Mouse (Mus musculus): ENCODE data around the gene Pxmp2. TPM values are rescaled to one million over a fixed set of nuclear protein-coding genes. Genes with fewer than 3 reads are reported as not detected.
A peak's percentile ranks its signal among the peaks of the same experiment; 100 is the strongest.

The Pxmp2 gene
- 10.1 and 10.3 TPM in 2 replicates for polyA plus RNA-seq (2016; fragmentation: Nextera tagmentation; extraction: Ambion mirVana)

- H3K9ac ChIP-seq = peak within 1 kb of the TSS; percentile 71
- H3K4me2 ChIP-seq (replicated peaks) = peak within 1 kb of the TSS; percentile 91
- H3K4me3 ChIP-seq = peak within 1 kb of the TSS; percentile 70
- ATAC-seq (ENCODE audit: low FRiP score, low read depth) = peak; percentile 99
- WGBS = under 1% methylated on average over 64 of the region's 64 CpGs
- no peak within 1 kb of the TSS for H3K27ac ChIP-seq
- H3K27me3 ChIP-seq (replicated peaks) = peaks cover 9% of the 10 kb centered on the region; the same call in 1 of the 2 replicates
- peaks cover 8% of the 10 kb centered on the region; the same call in 1 of the 2 replicates for H3K36me3 ChIP-seq
- no peaks in the 10 kb centered on the region for H3K9me3 ChIP-seq
- H3K4me1 ChIP-seq = 0 out of 2 replicates have a peak, but pooled peaks cover 5% of the 10 kb centered on the region
Measured at GRCm38 (mm10) chr5:110285770-110286445, at the start of gene Pxmp2, which contains the start of gene Pole. Pxmp2 (minus strand) TSS chr5:110286186. Pole (plus strand) TSS chr5:110286306.

DNA sequence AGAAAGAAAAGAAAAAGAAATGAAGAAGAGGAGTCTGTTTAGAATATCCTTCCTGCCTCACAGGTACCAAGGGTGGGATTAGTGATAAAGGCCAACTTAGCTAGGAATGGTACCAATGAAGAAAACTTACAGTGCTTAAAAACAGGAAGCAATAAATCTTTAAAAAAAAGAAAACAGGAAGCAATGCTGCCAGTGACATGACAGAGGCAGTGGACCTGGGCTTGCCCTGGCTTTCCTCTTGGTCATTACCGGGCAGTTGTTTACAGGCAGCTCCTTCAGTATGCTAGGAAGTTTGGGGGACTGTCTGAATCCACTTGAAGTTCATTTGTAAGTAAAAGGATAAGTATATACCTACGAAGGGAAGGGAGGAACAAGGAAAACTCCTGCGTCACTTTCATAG, 44.5 kb upstream of the Pxmp2 start:
- H3K27me3 ChIP-seq (replicated peaks) = no peaks in the 10 kb centered on the region
- H3K9ac ChIP-seq = no peak overlapping the region
- H3K4me2 ChIP-seq (replicated peaks) = no peak overlapping the region
- H3K4me1 ChIP-seq = no peaks in the 10 kb centered on the region
- H3K27ac ChIP-seq = no peak overlapping the region
- no peak overlapping the region for H3K4me3 ChIP-seq
- ATAC-seq (ENCODE audit: low FRiP score, low read depth) = no peak
- 88% methylated on average over 3 of the region's 3 CpGs for WGBS
- no peaks in the 10 kb centered on the region for H3K9me3 ChIP-seq
- H3K36me3 ChIP-seq = peaks cover 63% of the 10 kb centered on the region

DNA sequence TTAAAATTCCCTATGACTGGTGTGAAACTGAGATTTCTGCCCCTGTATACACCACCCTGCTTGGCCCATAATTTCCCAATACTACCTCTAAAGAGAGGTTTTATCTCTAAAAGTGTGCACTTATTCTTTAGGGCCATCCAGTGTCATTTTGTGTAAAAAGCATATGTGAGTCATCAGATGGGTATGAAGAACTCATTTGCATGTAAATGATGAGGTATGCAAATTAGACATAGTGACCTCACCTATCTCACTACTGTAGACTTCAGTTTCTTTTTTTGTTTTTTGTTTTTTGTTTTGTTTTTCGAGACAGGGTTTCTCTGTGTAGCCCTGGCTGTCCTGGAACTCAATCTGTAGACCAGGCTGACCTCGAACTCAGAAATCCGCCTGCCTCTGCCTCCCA, 27.1 kb upstream of the Pxmp2 start:
- H3K4me2 ChIP-seq (replicated peaks) = no peak overlapping the region
- no peaks in the 10 kb centered on the region for H3K9me3 ChIP-seq
- H3K4me1 ChIP-seq = no peaks in the 10 kb centered on the region
- 90% methylated on average over 3 of the region's 3 CpGs for WGBS
- no peak for ATAC-seq (ENCODE audit: low FRiP score, low read depth)
- H3K36me3 ChIP-seq = peaks cover 33% of the 10 kb centered on the region
- no peak overlapping the region for H3K4me3 ChIP-seq
- no peak overlapping the region for H3K27ac ChIP-seq
- H3K27me3 ChIP-seq (replicated peaks) = no peaks in the 10 kb centered on the region
- no peak overlapping the region for H3K9ac ChIP-seq

DNA sequence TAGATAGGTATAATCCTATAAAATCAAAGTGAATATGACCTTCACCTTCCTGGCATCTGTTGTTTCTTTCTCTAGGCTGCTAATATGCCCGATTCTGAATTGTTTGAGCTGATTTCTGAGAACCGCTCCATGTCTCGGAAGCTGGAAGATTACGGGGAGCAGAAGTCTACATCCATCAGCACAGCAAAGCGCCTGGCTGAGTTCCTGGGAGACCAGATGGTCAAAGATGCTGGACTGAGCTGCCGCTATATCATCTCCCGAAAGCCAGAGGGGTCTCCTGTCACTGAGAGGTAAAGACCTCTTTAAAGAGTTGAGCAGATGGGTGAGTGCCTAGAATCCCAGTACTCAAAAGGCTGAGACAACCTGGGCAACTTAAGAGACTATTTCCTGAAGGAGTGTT, 22.9 kb upstream of the Pxmp2 start:
- 98% methylated on average over 7 of the region's 7 CpGs for WGBS
- H3K36me3 ChIP-seq = peaks cover 48% of the 10 kb centered on the region

GRCm38 (mm10) chr5:110300591-110300990, 14.6 kb upstream of the Pxmp2 start:
- Histone ChIP-seq H3K4me1 (no peaks in the 10 kb centered on the region), H3K4me2 (replicated peaks) (no peak overlapping the region), H3K4me3 (no peak overlapping the region), H3K27me3 (replicated peaks) (no peaks in the 10 kb centered on the region), H3K27ac (no peak overlapping the region), H3K36me3 (peaks cover 75% of the 10 kb centered on the region), H3K9me3 (no peaks in the 10 kb centered on the region), H3K9ac (no peak overlapping the region)
- WGBS = 92% methylated on average over 2 of the region's 2 CpGs
- no peak for ATAC-seq (ENCODE audit: low FRiP score, low read depth)

More for the DNA sequence above, 22.9 kb upstream of the Pxmp2 start:
- H3K27ac ChIP-seq = no peak overlapping the region
- H3K27me3 ChIP-seq (replicated peaks) = no peaks in the 10 kb centered on the region
- H3K9ac ChIP-seq = no peak overlapping the region
- H3K4me1 ChIP-seq = no peaks in the 10 kb centered on the region
- no peak overlapping the region for H3K4me2 ChIP-seq (replicated peaks)
- no peak overlapping the region for H3K4me3 ChIP-seq
- no peak for ATAC-seq (ENCODE audit: low FRiP score, low read depth)
- no peaks in the 10 kb centered on the region for H3K9me3 ChIP-seq

DNA sequence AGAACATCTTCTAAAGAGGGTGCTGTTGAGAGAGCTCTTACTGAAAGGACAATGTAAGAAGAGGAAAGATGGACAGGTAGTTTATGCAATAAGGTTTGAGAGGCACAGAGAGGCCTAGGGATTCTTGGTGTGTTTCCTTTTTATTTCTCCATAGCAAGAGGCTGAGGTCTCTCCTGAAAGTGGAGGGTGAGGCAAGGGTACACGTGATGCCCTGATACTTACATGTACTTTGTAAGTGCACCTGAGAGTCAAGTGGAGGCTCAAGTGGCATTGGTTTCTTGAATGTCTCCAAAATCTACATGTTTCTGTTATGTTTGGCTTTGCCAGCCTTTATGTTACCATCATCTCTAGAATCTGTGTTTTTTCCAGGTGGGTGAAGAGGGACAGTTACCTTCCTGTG, 10.7 kb upstream of the Pxmp2 start:
- Histone ChIP-seq H3K4me1 (no peaks in the 10 kb centered on the region), H3K4me3 (no peak overlapping the region), H3K27me3 (replicated peaks) (no peaks in the 10 kb centered on the region), H3K27ac (no peak overlapping the region), H3K36me3 (peaks cover 66% of the 10 kb centered on the region), H3K9me3 (no peaks in the 10 kb centered on the region), H3K4me2 (replicated peaks) (no peak overlapping the region), H3K9ac (no peak overlapping the region)
- no peak for ATAC-seq (ENCODE audit: low FRiP score, low read depth)
- WGBS = 91% methylated on average over 1 of the region's 1 CpGs

- Histone ChIP-seq H3K36me3 (peaks cover 45% of the 10 kb centered on the region), H3K4me1 (no peaks in the 10 kb centered on the region), H3K27ac (no peak overlapping the region), H3K9me3 (no peaks in the 10 kb centered on the region), H3K4me2 (replicated peaks) (no peak overlapping the region), H3K27me3 (replicated peaks) (no peaks in the 10 kb centered on the region), H3K9ac (no peak overlapping the region), H3K4me3 (no peak overlapping the region)
- no peak for ATAC-seq (ENCODE audit: low FRiP score, low read depth)
- WGBS = 97% methylated on average over 1 of the region's 1 CpGs
Measured at GRCm38 (mm10) chr5:110291649-110292048, 5.7 kb upstream of the Pxmp2 start.

DNA sequence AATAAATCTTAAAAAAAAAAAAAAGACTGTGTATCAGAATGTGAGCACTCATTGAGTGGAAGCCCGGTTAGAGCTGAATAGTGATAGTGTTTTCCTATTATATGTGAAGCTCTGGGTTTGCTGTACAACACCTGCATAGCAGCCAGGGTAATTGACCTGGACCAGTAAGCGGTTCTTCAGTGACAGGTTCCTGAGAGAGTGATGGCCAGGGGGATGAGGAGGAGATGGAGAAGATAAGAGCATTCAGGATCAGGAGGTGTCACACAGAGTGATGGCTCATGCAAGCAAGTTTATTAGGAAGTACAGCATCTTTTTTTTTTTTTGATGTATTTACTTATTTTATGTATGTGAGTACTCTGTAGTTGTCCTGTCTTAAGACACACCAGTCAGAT, 1.1 kb upstream of the Pxmp2 start:
- no peak for ATAC-seq (ENCODE audit: low FRiP score, low read depth)
- Histone ChIP-seq H3K4me2 (replicated peaks) (peak overlapping the region; percentile 91), H3K9me3 (no peaks in the 10 kb centered on the region), H3K27ac (no peak overlapping the region), H3K4me3 (no peak overlapping the region), H3K27me3 (replicated peaks) (peaks cover 9% of the 10 kb centered on the region; the same call in 1 of the 2 replicates), H3K4me1 (0 out of 2 replicates have a peak, but pooled peaks cover 5% of the 10 kb centered on the region), H3K9ac (0 out of 2 replicates have a peak overlapping the region, but pooled peaks have one; percentile 71), H3K36me3 (peaks cover 20% of the 10 kb centered on the region)
- 76% methylated on average over 2 of the region's 2 CpGs for WGBS

DNA sequence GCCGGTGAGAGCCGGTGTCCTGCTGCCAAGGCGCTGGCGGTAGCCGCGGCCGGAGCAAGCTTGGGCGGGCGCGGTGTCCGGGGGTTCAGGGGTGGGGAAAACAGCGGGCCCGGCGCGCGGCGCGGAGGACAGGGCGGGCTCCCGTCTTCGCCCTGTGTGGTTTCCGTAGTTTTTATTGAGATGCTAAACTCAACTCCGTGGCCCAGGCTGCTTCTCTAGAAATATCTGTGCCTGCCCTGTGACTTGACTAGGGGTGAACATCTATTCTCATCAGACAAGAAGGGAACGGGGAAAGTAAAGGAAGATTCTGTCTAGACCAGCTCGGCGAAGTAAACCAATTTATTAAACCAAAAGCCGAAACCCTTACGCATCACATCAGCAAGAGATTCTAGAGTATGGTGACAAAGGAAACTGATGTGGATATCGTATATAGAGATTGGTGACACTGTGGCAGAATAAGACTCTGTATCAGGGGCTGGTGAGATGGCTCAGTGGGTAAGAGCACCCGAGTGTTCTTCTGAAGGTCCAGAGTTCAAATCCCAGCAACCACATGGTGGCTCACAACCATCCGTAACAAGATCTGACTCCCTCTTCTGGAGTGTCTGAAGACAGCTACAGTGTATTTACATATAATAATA, 579 bp upstream of the Pxmp2 start:
- Histone ChIP-seq H3K4me3 (peak overlapping the region; percentile 70), H3K9me3 (no peaks in the 10 kb centered on the region), H3K4me1 (0 out of 2 replicates have a peak, but pooled peaks cover 5% of the 10 kb centered on the region), H3K4me2 (replicated peaks) (peak overlapping the region; percentile 91), H3K9ac (peak overlapping the region; percentile 71), H3K27me3 (replicated peaks) (peaks cover 9% of the 10 kb centered on the region; the same call in 1 of the 2 replicates), H3K27ac (no peak overlapping the region), H3K36me3 (peaks cover 15% of the 10 kb centered on the region)
- peak; percentile 83 for ATAC-seq (ENCODE audit: low FRiP score, low read depth)
- WGBS = 3% methylated on average over 31 of the region's 31 CpGs

- peak overlapping the region; percentile 70 for H3K4me3 ChIP-seq
- WGBS = 8% methylated on average over 15 of the region's 15 CpGs
- 0 out of 2 replicates have a peak, but pooled peaks cover 5% of the 10 kb centered on the region for H3K4me1 ChIP-seq
- no peaks in the 10 kb centered on the region for H3K9me3 ChIP-seq
- H3K27ac ChIP-seq = no peak overlapping the region
- 0 out of 2 replicates have a peak, but pooled peaks cover 6% of the 10 kb centered on the region for H3K36me3 ChIP-seq
- 0 out of 2 replicates have a peak, but pooled peaks have one; percentile 3 for ATAC-seq (ENCODE audit: low FRiP score, low read depth)
- peaks cover 9% of the 10 kb centered on the region; the same call in 1 of the 2 replicates for H3K27me3 ChIP-seq (replicated peaks)
- no peak overlapping the region; the same call in 1 of the 2 replicates for H3K9ac ChIP-seq
- H3K4me2 ChIP-seq (replicated peaks) = peak overlapping the region; percentile 91
Measured at GRCm38 (mm10) chr5:110285156-110285555, 830 bp downstream of the Pxmp2 start.

GRCm38 (mm10) chr5:110284536-110284935, 1.4 kb downstream of the Pxmp2 start:
- ATAC-seq (ENCODE audit: low FRiP score, low read depth) = no peak
- WGBS = 17% methylated on average over 4 of the region's 4 CpGs
- peak overlapping the region; percentile 91 for H3K4me2 ChIP-seq (replicated peaks)

GRCm38 (mm10) chr5:110281984-110282383, 4.0 kb downstream of the Pxmp2 start:
- Histone ChIP-seq H3K4me1 (0 out of 2 replicates have a peak, but pooled peaks cover 5% of the 10 kb centered on the region), H3K27ac (no peak overlapping the region), H3K27me3 (replicated peaks) (peaks cover 9% of the 10 kb centered on the region; the same call in 1 of the 2 replicates), H3K4me3 (no peak overlapping the region), H3K9me3 (no peaks in the 10 kb centered on the region), H3K36me3 (no peaks in the 10 kb centered on the region), H3K9ac (no peak overlapping the region), H3K4me2 (replicated peaks) (no peak overlapping the region)
- ATAC-seq (ENCODE audit: low FRiP score, low read depth) = no peak
- WGBS = 86% methylated on average over 2 of the region's 2 CpGs

More at GRCm38 (mm10) chr5:110284536-110284935, 1.4 kb downstream of the Pxmp2 start:
- H3K9ac ChIP-seq = no peak overlapping the region
- H3K4me1 ChIP-seq = 0 out of 2 replicates have a peak, but pooled peaks cover 5% of the 10 kb centered on the region
- peaks cover 9% of the 10 kb centered on the region; the same call in 1 of the 2 replicates for H3K27me3 ChIP-seq (replicated peaks)
- H3K36me3 ChIP-seq = 0 out of 2 replicates have a peak, but pooled peaks cover 5% of the 10 kb centered on the region
- H3K27ac ChIP-seq = no peak overlapping the region
- no peak overlapping the region for H3K4me3 ChIP-seq
- H3K9me3 ChIP-seq = no peaks in the 10 kb centered on the region
